29 mouse cellular contexts compared by ENCODE assay signal in the genomic region with DNA sequence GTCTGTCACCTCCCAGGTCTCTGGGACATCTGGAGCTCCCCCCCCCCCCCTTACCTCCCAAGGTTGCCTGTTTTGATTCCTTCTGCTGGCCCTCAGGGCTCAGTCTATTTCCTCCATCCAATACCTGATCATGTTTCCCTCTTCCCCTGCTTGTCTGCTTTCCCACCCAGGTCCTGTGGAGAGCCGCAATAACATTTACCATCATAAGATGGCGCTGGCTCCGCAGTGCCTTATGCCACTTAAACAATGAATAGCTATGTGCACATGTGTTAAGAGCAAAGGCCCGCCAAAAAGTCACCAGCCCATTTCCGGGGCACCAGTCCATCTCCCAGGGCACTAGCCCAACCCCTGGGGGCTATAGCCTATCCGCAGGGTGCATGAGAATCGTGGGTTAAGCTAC. TPM values are rescaled to one million over a fixed set of nuclear protein-coding genes. Genes with fewer than 3 reads are reported as not detected.
"Had no signal": no experiment of that assay in that cellular context is flagged by ENCODE, and none has a peak within 500 bp of the region (broad histone marks: within the 10 kb centered on the region; RNA-seq: fewer than 3 reads in every experiment).

No protein-coding gene starts in this region.

- H3K4me2 ChIP-seq: limb, embryonic 13.5 days; liver, embryonic 12.5 days; liver, embryonic 15.5 days; lung, embryonic 15.5 days; midbrain, embryonic 13.5 days; neural tube, embryonic 13.5 days had no signal

- H3K9ac ChIP-seq: limb, embryonic 13.5 days; liver, embryonic 12.5 days; liver, embryonic 15.5 days; lung, embryonic 15.5 days; midbrain, embryonic 13.5 days; neural tube, embryonic 13.5 days had no signal

- H3K9me3 ChIP-seq: limb, embryonic 10.5 days; limb, embryonic 13.5 days; liver, embryonic 12.5 days; liver, embryonic 15.5 days; lung, embryonic 15.5 days; midbrain, embryonic 10.5 days; midbrain, embryonic 13.5 days; neural tube, embryonic 13.5 days had no signal

- DNase-seq: kidney, adult 9 months; kidney, postnatal 14 days; kidney, postnatal 4 days; liver; lung, adult 18-20 months; lung, postnatal 10 days; lung, postnatal 36 days; thymus, postnatal 25 days had no signal

- H3K27me3 ChIP-seq: limb, embryonic 13.5 days; liver, embryonic 12.5 days; liver, embryonic 15.5 days; lung, embryonic 15.5 days; megakaryocyte, embryonic 14.5 days; midbrain, embryonic 13.5 days; neural tube, embryonic 13.5 days had no signal

- ATAC-seq: liver, embryonic 12.5 days; midbrain, embryonic 13.5 days; midbrain, embryonic 16.5 days had no signal

- H3K36me3 ChIP-seq: limb, embryonic 10.5 days; limb, embryonic 13.5 days; liver, embryonic 12.5 days; liver, embryonic 15.5 days; lung, embryonic 15.5 days; midbrain, embryonic 10.5 days; midbrain, embryonic 13.5 days; neural tube, embryonic 13.5 days had no signal

- H3K4me1 ChIP-seq: limb, embryonic 10.5 days; limb, embryonic 13.5 days; liver, embryonic 12.5 days; liver, embryonic 15.5 days; lung, embryonic 15.5 days; megakaryocyte, embryonic 14.5 days; midbrain, embryonic 10.5 days; midbrain, embryonic 13.5 days; neural tube, embryonic 13.5 days had no signal

- H3K27ac ChIP-seq: limb, embryonic 10.5 days; limb, embryonic 13.5 days; liver, embryonic 12.5 days; liver, embryonic 15.5 days; lung, embryonic 15.5 days; midbrain, embryonic 10.5 days; midbrain, embryonic 13.5 days; neural tube, embryonic 13.5 days had no signal

- H3K4me3 ChIP-seq: limb, embryonic 10.5 days; limb, embryonic 13.5 days; liver, embryonic 12.5 days; liver, embryonic 15.5 days; lung, embryonic 15.5 days; megakaryocyte, embryonic 14.5 days; midbrain, embryonic 10.5 days; midbrain, embryonic 13.5 days; myocyte; neural tube, embryonic 13.5 days had no signal

RNA-seq across cellular contexts. Expression of a gene that starts 21.5 kb away (rescaled TPM):
- total RNA-seq: layer of hippocampus, adult 18-20 months; layer of hippocampus, postnatal 14 days; left cerebral cortex, postnatal 25 days; monocyte, adult 5-6 weeks; neutrophil, adult 5-6 weeks had no signal
- polyA plus RNA-seq: kidney, embryonic 16.5 days; limb, embryonic 10.5 days; limb, embryonic 13.5 days; liver, embryonic 12.5 days; liver, embryonic 15.5 days; lung, embryonic 15.5 days; midbrain, embryonic 10.5 days; midbrain, embryonic 13.5 days; midbrain, embryonic 16.5 days; myocyte; neural tube, embryonic 13.5 days; small intestine, adult 2 months; spleen, adult 2 months; stomach, embryonic 16.5 days; thymus, postnatal 0 days had no signal

RNA-seq across cellular contexts. Expression of a gene that starts 34.0 kb away (rescaled TPM):
- total RNA-seq: layer of hippocampus, adult 18-20 months; layer of hippocampus, postnatal 14 days; left cerebral cortex, postnatal 25 days; monocyte, adult 5-6 weeks; neutrophil, adult 5-6 weeks had no signal
- polyA plus RNA-seq: kidney, embryonic 16.5 days; limb, embryonic 10.5 days; limb, embryonic 13.5 days; liver, embryonic 12.5 days; liver, embryonic 15.5 days; lung, embryonic 15.5 days; midbrain, embryonic 10.5 days; midbrain, embryonic 13.5 days; midbrain, embryonic 16.5 days; myocyte; neural tube, embryonic 13.5 days; small intestine, adult 2 months; spleen, adult 2 months; stomach, embryonic 16.5 days; thymus, postnatal 0 days had no signal
